Mouse (Mus musculus) erythroblast, embryonic 14.5 days (primary cell): ENCODE measurements around the gene Traf4. TPM values are rescaled to one million over a fixed set of nuclear protein-coding genes. Genes with fewer than 3 reads are reported as not detected.

Source experiments
- H3K27me3 ChIP-seq: 2 replicates; pipeline ENCODE4 v1.6.1; 2012; ENCODE audit warnings: inconsistent platforms; ENCODE audit not compliant: control insufficient read depth
- H3K36me3 ChIP-seq: 2 replicates; pipeline ENCODE4 v1.6.1; 2012; ENCODE audit warnings: mild to moderate bottlenecking, inconsistent platforms; ENCODE audit not compliant: control insufficient read depth
- H3K4me1 ChIP-seq: 2 replicates; pipeline ENCODE4 v1.6.1; 2012; ENCODE audit warnings: inconsistent platforms; ENCODE audit not compliant: control insufficient read depth
- H3K4me3 ChIP-seq: replicated peaks from 2 replicates; pipeline ENCODE3; 2012; ENCODE audit warnings: moderate library complexity, mild to moderate bottlenecking, inconsistent platforms
- H3K9me3 ChIP-seq: 2 replicates; pipeline ENCODE4 v1.6.1; 2012; ENCODE audit warnings: low read length, inconsistent platforms, mixed read lengths; ENCODE audit not compliant: control insufficient read depth
- GATA1 ChIP-seq: IDR thresholded peaks from 2 replicates; pipeline ENCODE4 v1.6.1; 2012; ENCODE audit warnings: low read length, inconsistent platforms, mixed read lengths
- TAL1 ChIP-seq: IDR thresholded peaks from 3 replicates; pipeline ENCODE4 v1.6.1; 2012; ENCODE audit warnings: low read length, inconsistent platforms, mixed read lengths
- polyA plus RNA-seq: library from polyadenylated mRNA; stranded (reverse); fragments of >175 nt; gene quantifications from 2 replicates; pipeline ENCODE4 v1.2.3, GENCODE M21; 2012

Gene Traf4
- polyA plus RNA-seq, 1 experiment, result 7.2 TPM

- Histone ChIP-seq H3K27me3 (no peaks in the 10 kb centered on the region), H3K9me3 (no peaks in the 10 kb centered on the region), H3K36me3 (no peaks in the 10 kb centered on the region), H3K4me1 (peaks cover 45% of the 10 kb centered on the region), H3K4me3 (no peak overlapping the region)
- TF ChIP-seq TAL1 (no peak), GATA1 (no peak)
These were observed 31.0 kb downstream of the Traf4 start for GRCm38 (mm10) chr11:78134344-78134743.

- no peaks in the 10 kb centered on the region for H3K27me3 ChIP-seq
- H3K4me3 ChIP-seq, result no peak overlapping the region
- H3K36me3 ChIP-seq, result no peaks in the 10 kb centered on the region
- H3K9me3 ChIP-seq, result no peaks in the 10 kb centered on the region
- no peak for TF ChIP-seq TAL1
- peaks cover 46% of the 10 kb centered on the region for H3K4me1 ChIP-seq
These were observed 31.5 kb downstream of the Traf4 start for GRCm38 (mm10) chr11:78133915-78134314.

- Histone ChIP-seq H3K36me3 (0 out of 2 replicates have a peak, but pooled peaks cover 2% of the 10 kb centered on the region), H3K4me3 (no peak overlapping the region), H3K9me3 (no peaks in the 10 kb centered on the region), H3K4me1 (peaks cover 62% of the 10 kb centered on the region), H3K27me3 (no peaks in the 10 kb centered on the region)
- TF ChIP-seq TAL1 (no peak), GATA1 (no peak)
These were observed 35.9 kb downstream of the Traf4 start for GRCm38 (mm10) chr11:78129458-78129857.

GRCm38 (mm10) chr11:78126739-78127138 is 38.6 kb downstream of the Traf4 start:
- H3K9me3 ChIP-seq, result no peaks in the 10 kb centered on the region
- H3K27me3 ChIP-seq, result no peaks in the 10 kb centered on the region
- no peak overlapping the region for H3K4me3 ChIP-seq
- H3K36me3 ChIP-seq, result 0 out of 2 replicates have a peak, but pooled peaks cover 2% of the 10 kb centered on the region
- H3K4me1 ChIP-seq, result peaks cover 54% of the 10 kb centered on the region
- TF ChIP-seq TAL1 (no peak), GATA1 (no peak)

GRCm38 (mm10) chr11:78125691-78126090 is 39.7 kb downstream of the Traf4 start:
- peaks cover 52% of the 10 kb centered on the region for H3K4me1 ChIP-seq
- peak overlapping the region; percentile 40 for H3K4me3 ChIP-seq
- no peaks in the 10 kb centered on the region for H3K27me3 ChIP-seq
- no peaks in the 10 kb centered on the region for H3K9me3 ChIP-seq
- no peak for TF ChIP-seq GATA1
- no peak for TF ChIP-seq TAL1
- H3K36me3 ChIP-seq, result 0 out of 2 replicates have a peak, but pooled peaks cover 2% of the 10 kb centered on the region

- TF ChIP-seq TAL1, result no peak
- no peak for TF ChIP-seq GATA1
- Histone ChIP-seq H3K36me3 (peaks cover 2% of the 10 kb centered on the region; the same call in 1 of the 2 replicates), H3K27me3 (no peaks in the 10 kb centered on the region), H3K4me1 (peaks cover 60% of the 10 kb centered on the region), H3K4me3 (no peak overlapping the region), H3K9me3 (no peaks in the 10 kb centered on the region)
These were observed 41.6 kb downstream of the Traf4 start for GRCm38 (mm10) chr11:78123782-78124181.

- H3K9me3 ChIP-seq, result no peaks in the 10 kb centered on the region
- H3K27me3 ChIP-seq, result no peaks in the 10 kb centered on the region
- H3K4me1 ChIP-seq, result peaks cover 66% of the 10 kb centered on the region
- peaks cover 2% of the 10 kb centered on the region; the same call in 1 of the 2 replicates for H3K36me3 ChIP-seq
- no peak; the same call in 2 of the 3 replicates for TF ChIP-seq TAL1
- no peak for TF ChIP-seq GATA1
- no peak overlapping the region for H3K4me3 ChIP-seq
These were observed 42.6 kb downstream of the Traf4 start for GRCm38 (mm10) chr11:78122815-78123214.

GRCm38 (mm10) chr11:78121176-78121575 is 44.2 kb downstream of the Traf4 start:
- H3K4me3 ChIP-seq, result no peak overlapping the region
- H3K9me3 ChIP-seq, result no peaks in the 10 kb centered on the region
- no peaks in the 10 kb centered on the region for H3K27me3 ChIP-seq
- H3K36me3 ChIP-seq, result no peaks in the 10 kb centered on the region; the same call in 1 of the 2 replicates
- TF ChIP-seq TAL1 (no peak), GATA1 (no peak)
- peaks cover 66% of the 10 kb centered on the region for H3K4me1 ChIP-seq

- TF ChIP-seq TAL1, result no peak
- Histone ChIP-seq H3K4me3 (no peak overlapping the region), H3K27me3 (no peaks in the 10 kb centered on the region), H3K9me3 (no peaks in the 10 kb centered on the region), H3K4me1 (peaks cover 67% of the 10 kb centered on the region), H3K36me3 (no peaks in the 10 kb centered on the region; the same call in 1 of the 2 replicates)
These were observed 45.5 kb downstream of the Traf4 start for GRCm38 (mm10) chr11:78119898-78120297.

GRCm38 (mm10) chr11:78118467-78118866 is 46.9 kb downstream of the Traf4 start:
- Histone ChIP-seq H3K36me3 (no peaks in the 10 kb centered on the region; the same call in 1 of the 2 replicates), H3K9me3 (no peaks in the 10 kb centered on the region), H3K4me3 (no peak overlapping the region), H3K4me1 (peaks cover 67% of the 10 kb centered on the region), H3K27me3 (no peaks in the 10 kb centered on the region)
- TF ChIP-seq TAL1 (no peak), GATA1 (no peak)
